Mouse (Mus musculus): ENCODE measurements around the gene Sh3gl1. TPM values are rescaled to one million over a fixed set of nuclear protein-coding genes. Genes with fewer than 3 reads are reported as not detected.

Gene Sh3gl1
- polyA plus RNA-seq, 1 experiment from 2014 or later: 93.2 TPM

- Histone ChIP-seq H3K9ac (0 out of 2 replicates have a peak overlapping the region, but pooled peaks have one; percentile 13), H3K36me3 (peaks cover 26% of the 10 kb centered on the region), H3K9me3 (replicated peaks) (no peaks in the 10 kb centered on the region), H3K4me2 (no peak overlapping the region), H3K27ac (ENCODE audit: poor library complexity, severe bottlenecking) (0 out of 2 replicates have a peak overlapping the region, but pooled peaks have one; percentile 22), H3K27me3 (replicated peaks) (no peaks in the 10 kb centered on the region), H3K4me1 (replicated peaks) (peaks cover 88% of the 10 kb centered on the region), H3K4me3 (no peak overlapping the region)
- 89% methylated on average over 5 of the region's 5 CpGs for WGBS
- ATAC-seq (ENCODE audit: insufficient number of reproducible peaks, low FRiP score): no peak
Observed at GRCm38 (mm10) chr17:56027801-56028441, 8.5 kb downstream of the Sh3gl1 start.

- Histone ChIP-seq H3K4me3 (no peak overlapping the region), H3K4me2 (no peak overlapping the region), H3K9ac (0 out of 2 replicates have a peak overlapping the region, but pooled peaks have one; percentile 13), H3K27me3 (replicated peaks) (no peaks in the 10 kb centered on the region), H3K4me1 (replicated peaks) (peaks cover 88% of the 10 kb centered on the region), H3K36me3 (peaks cover 26% of the 10 kb centered on the region), H3K9me3 (replicated peaks) (no peaks in the 10 kb centered on the region), H3K27ac (ENCODE audit: poor library complexity, severe bottlenecking) (peak overlapping the region; percentile 70)
- WGBS: 69% methylated on average over 1 of the region's 1 CpGs
- ATAC-seq (ENCODE audit: insufficient number of reproducible peaks, low FRiP score): no peak
Observed at GRCm38 (mm10) chr17:56026881-56027280, 9.6 kb downstream of the Sh3gl1 start.

DNA sequence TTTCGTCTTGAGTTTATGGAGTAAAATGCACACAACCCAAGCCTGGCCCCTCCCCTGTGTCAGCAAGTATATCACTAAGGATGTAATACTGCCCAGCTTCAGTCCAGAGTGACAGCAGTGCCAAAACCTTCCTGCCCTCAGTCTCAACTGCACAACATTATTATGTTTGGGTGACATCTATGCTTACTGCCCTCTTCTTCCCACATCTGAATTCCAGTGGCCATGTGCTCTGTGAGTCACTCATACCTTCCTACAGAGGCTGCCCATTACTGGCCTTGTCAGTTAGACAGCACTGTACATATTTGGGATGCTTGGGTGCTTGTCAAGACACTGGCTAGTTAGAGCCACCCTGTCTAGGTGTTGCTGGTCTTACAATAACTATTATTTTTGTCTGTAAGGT lies 10.1 kb downstream of the Sh3gl1 start:
- 53% methylated on average over 1 of the region's 1 CpGs for WGBS

GRCm38 (mm10) chr17:56024931-56025330 lies 11.5 kb downstream of the Sh3gl1 start:
- no peak for ATAC-seq (ENCODE audit: insufficient number of reproducible peaks, low FRiP score)
- H3K4me3 ChIP-seq: no peak overlapping the region
- H3K27ac ChIP-seq (ENCODE audit: poor library complexity, severe bottlenecking): 0 out of 2 replicates have a peak overlapping the region, but pooled peaks have one; percentile 2
- no peaks in the 10 kb centered on the region for H3K27me3 ChIP-seq (replicated peaks)
- peaks cover 30% of the 10 kb centered on the region for H3K36me3 ChIP-seq
- H3K9me3 ChIP-seq (replicated peaks): no peaks in the 10 kb centered on the region
- H3K4me1 ChIP-seq (replicated peaks): peaks cover 84% of the 10 kb centered on the region
- H3K4me2 ChIP-seq: no peak overlapping the region
- H3K9ac ChIP-seq: no peak overlapping the region
- 52% methylated on average over 5 of the region's 5 CpGs for whole genome bisulfite sequencing

More for the DNA sequence above, 10.1 kb downstream of the Sh3gl1 start:
- ATAC-seq (ENCODE audit: insufficient number of reproducible peaks, low FRiP score): no peak
- H3K4me2 ChIP-seq: no peak overlapping the region
- no peaks in the 10 kb centered on the region for H3K27me3 ChIP-seq (replicated peaks)
- peaks cover 26% of the 10 kb centered on the region for H3K36me3 ChIP-seq
- H3K9me3 ChIP-seq (replicated peaks): no peaks in the 10 kb centered on the region
- no peak overlapping the region for H3K4me3 ChIP-seq
- H3K27ac ChIP-seq (ENCODE audit: poor library complexity, severe bottlenecking): peak overlapping the region; percentile 70
- no peak overlapping the region for H3K9ac ChIP-seq
- peaks cover 84% of the 10 kb centered on the region for H3K4me1 ChIP-seq (replicated peaks)

DNA sequence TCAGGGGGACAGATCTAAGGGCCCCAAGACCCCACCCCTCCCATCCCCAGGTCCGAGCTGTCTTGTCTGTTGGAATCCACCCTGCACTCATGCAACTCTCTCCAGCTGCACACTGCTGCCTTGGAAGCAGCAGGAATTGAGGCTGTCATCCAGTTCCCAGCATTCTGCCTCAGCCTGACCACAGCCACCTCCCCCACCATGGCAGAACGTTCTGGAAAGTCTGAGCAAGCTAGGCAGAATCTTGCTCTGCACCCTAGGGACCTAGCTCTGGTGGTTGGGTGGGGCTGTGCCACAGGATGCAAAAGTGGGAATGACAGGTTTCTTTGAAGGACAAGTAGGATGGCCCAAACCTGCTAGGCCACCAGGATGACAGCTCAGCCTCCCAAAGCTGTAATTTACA lies 12.0 kb downstream of the Sh3gl1 start:
- H3K27ac ChIP-seq (ENCODE audit: poor library complexity, severe bottlenecking): no peak overlapping the region
- 45% methylated on average over 2 of the region's 2 CpGs for WGBS
- peaks cover 32% of the 10 kb centered on the region for H3K36me3 ChIP-seq
- H3K9me3 ChIP-seq (replicated peaks): no peaks in the 10 kb centered on the region
- H3K27me3 ChIP-seq (replicated peaks): no peaks in the 10 kb centered on the region
- ATAC-seq (ENCODE audit: insufficient number of reproducible peaks, low FRiP score): no peak
- H3K4me1 ChIP-seq (replicated peaks): peaks cover 87% of the 10 kb centered on the region
- H3K9ac ChIP-seq: 0 out of 2 replicates have a peak overlapping the region, but pooled peaks have one; percentile 46
- H3K4me3 ChIP-seq: no peak overlapping the region
- H3K4me2 ChIP-seq: no peak overlapping the region

- Histone ChIP-seq H3K27me3 (replicated peaks) (no peaks in the 10 kb centered on the region), H3K27ac (ENCODE audit: poor library complexity, severe bottlenecking) (peak overlapping the region; percentile 36; the same call in 1 of the 2 replicates), H3K36me3 (peaks cover 33% of the 10 kb centered on the region), H3K9ac (no peak overlapping the region; the same call in 1 of the 2 replicates), H3K4me3 (no peak overlapping the region), H3K4me1 (replicated peaks) (peaks cover 86% of the 10 kb centered on the region), H3K4me2 (no peak overlapping the region), H3K9me3 (replicated peaks) (no peaks in the 10 kb centered on the region)
- ATAC-seq (ENCODE audit: insufficient number of reproducible peaks, low FRiP score): no peak
- 39% methylated on average over 5 of the region's 5 CpGs for WGBS
Observed at GRCm38 (mm10) chr17:56023386-56023785, 13.0 kb downstream of the Sh3gl1 start.

GRCm38 (mm10) chr17:56022989-56023290 lies 13.5 kb downstream of the Sh3gl1 start:
- Histone ChIP-seq H3K36me3 (peaks cover 35% of the 10 kb centered on the region), H3K27me3 (replicated peaks) (no peaks in the 10 kb centered on the region), H3K4me3 (no peak overlapping the region), H3K9me3 (replicated peaks) (no peaks in the 10 kb centered on the region), H3K4me2 (no peak overlapping the region), H3K4me1 (replicated peaks) (peaks cover 85% of the 10 kb centered on the region), H3K27ac (ENCODE audit: poor library complexity, severe bottlenecking) (no peak overlapping the region), H3K9ac (no peak overlapping the region; the same call in 1 of the 2 replicates)
- 82% methylated on average over 4 of the region's 4 CpGs for WGBS
- no peak for ATAC-seq (ENCODE audit: insufficient number of reproducible peaks, low FRiP score)

DNA sequence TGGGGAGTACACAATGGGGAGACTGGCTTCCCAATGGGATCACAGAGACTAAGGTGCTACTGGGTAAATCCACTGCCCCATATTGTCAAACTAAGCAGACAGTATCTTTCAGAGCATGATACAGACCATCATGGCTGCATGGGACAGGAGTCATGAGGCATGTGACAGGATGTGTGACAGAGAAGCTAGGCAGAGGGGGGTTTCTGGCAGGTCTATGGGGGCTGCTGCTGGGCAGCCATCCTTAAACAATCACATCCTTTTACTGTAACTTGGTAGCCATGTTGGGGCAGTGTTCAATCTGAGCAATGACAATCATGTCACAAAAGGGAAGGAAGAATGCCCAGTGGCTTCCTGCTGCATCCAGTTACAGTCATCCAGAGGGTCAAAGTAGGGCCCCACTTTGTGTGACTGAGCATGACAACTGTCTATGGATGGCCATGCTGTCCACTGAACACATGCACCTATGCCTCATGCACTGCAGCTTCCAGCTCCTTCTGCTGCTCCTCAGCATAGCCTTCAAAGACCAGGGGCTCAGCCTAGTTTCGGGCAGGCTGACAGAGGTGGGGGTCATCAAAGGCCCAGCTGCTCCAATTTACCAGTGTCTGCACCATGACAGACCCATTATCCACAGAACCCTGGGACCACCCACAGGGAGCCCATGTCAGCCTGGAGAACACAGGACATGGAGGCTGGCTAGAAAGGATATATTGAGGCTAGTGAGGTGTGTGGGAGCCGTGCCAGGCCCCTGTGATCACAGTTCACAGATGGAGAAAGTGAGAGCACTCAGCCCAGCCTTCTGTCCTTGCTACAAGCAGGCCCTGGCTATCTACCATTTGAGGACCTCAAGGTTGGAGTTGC lies 14.1 kb downstream of the Sh3gl1 start:
- H3K27me3 ChIP-seq (replicated peaks): no peaks in the 10 kb centered on the region
- peaks cover 36% of the 10 kb centered on the region for H3K36me3 ChIP-seq
- H3K4me2 ChIP-seq: no peak overlapping the region
- 94% methylated on average over 2 of the region's 2 CpGs for WGBS
- ATAC-seq (ENCODE audit: insufficient number of reproducible peaks, low FRiP score): no peak
- no peak overlapping the region for H3K9ac ChIP-seq
- peaks cover 79% of the 10 kb centered on the region for H3K4me1 ChIP-seq (replicated peaks)
- no peaks in the 10 kb centered on the region for H3K9me3 ChIP-seq (replicated peaks)
- no peak overlapping the region for H3K27ac ChIP-seq (ENCODE audit: poor library complexity, severe bottlenecking)
- no peak overlapping the region for H3K4me3 ChIP-seq

GRCm38 (mm10) chr17:56021161-56021910 lies 15.1 kb downstream of the Sh3gl1 start:
- no peak for ATAC-seq (ENCODE audit: insufficient number of reproducible peaks, low FRiP score)
- Histone ChIP-seq H3K4me3 (no peak overlapping the region), H3K4me2 (no peak overlapping the region), H3K4me1 (replicated peaks) (peaks cover 69% of the 10 kb centered on the region), H3K27ac (ENCODE audit: poor library complexity, severe bottlenecking) (no peak overlapping the region), H3K9ac (0 out of 2 replicates have a peak overlapping the region, but pooled peaks have one; percentile 13), H3K27me3 (replicated peaks) (no peaks in the 10 kb centered on the region), H3K36me3 (peaks cover 44% of the 10 kb centered on the region), H3K9me3 (replicated peaks) (no peaks in the 10 kb centered on the region)
- 75% methylated on average over 4 of the region's 4 CpGs for WGBS

GRCm38 (mm10) chr17:56020400-56021084 lies 15.9 kb downstream of the Sh3gl1 start:
- H3K27ac ChIP-seq (ENCODE audit: poor library complexity, severe bottlenecking): no peak overlapping the region

More at GRCm38 (mm10) chr17:56020400-56021084, 15.9 kb downstream of the Sh3gl1 start:
- no peak for ATAC-seq (ENCODE audit: insufficient number of reproducible peaks, low FRiP score)
- 83% methylated on average over 6 of the region's 6 CpGs for WGBS
- no peaks in the 10 kb centered on the region for H3K9me3 ChIP-seq (replicated peaks)
- H3K36me3 ChIP-seq: peaks cover 52% of the 10 kb centered on the region
- H3K27me3 ChIP-seq (replicated peaks): no peaks in the 10 kb centered on the region
- H3K9ac ChIP-seq: 0 out of 2 replicates have a peak overlapping the region, but pooled peaks have one; percentile 28
- no peak overlapping the region for H3K4me2 ChIP-seq
- H3K4me3 ChIP-seq: no peak overlapping the region
- peaks cover 61% of the 10 kb centered on the region for H3K4me1 ChIP-seq (replicated peaks)
